Mouse (Mus musculus) lung, embryonic 16.5 days (tissue): ENCODE measurements at regions not wholly inside any gene's neighbourhood (a gene's known extent, or its start where the extent isn't known, plus 50 kb on each side); places are given as distances from the start of the nearest gene placed in this dataset.
A peak's percentile ranks its signal among the peaks of the same experiment; 100 is the strongest.

ENCODE experiments used
- ATAC-seq: fragments of 200-750 bp; cut with Nextera tagmentation; 2 replicates; pipeline ENCODE4 v1.8.0; 2017; ENCODE audit warnings: low read depth, mild to moderate bottlenecking, moderate library complexity
- H3K27ac ChIP-seq: fragments of 300-500 bp; sonication (generic); 2 replicates; pipeline ENCODE4 v1.5.1; 2014; ENCODE audit warnings: mild to moderate bottlenecking, control low read depth, low read length
- H3K27me3 ChIP-seq: fragments of 300-500 bp; sonication (generic); 2 replicates; pipeline ENCODE4 v1.6.1; 2014; ENCODE audit warnings: low read depth, low read length, mixed read lengths; ENCODE audit not compliant: control insufficient read depth, insufficient read depth
- H3K36me3 ChIP-seq: fragments of 300-500 bp; sonication (generic); 2 replicates; pipeline ENCODE4 v1.6.1; 2014; ENCODE audit warnings: low read length; ENCODE audit not compliant: control insufficient read depth, insufficient read depth
- H3K4me1 ChIP-seq: fragments of 300-500 bp; sonication (generic); replicated peaks from 2 replicates; pipeline ENCODE4 v1.6.1; 2014; ENCODE audit warnings: low read length, mixed read lengths; ENCODE audit not compliant: control insufficient read depth, insufficient read depth
- H3K4me2 ChIP-seq: fragments of 300-500 bp; sonication (generic); 2 replicates; pipeline ENCODE4 v1.6.1; 2014; ENCODE audit warnings: low read depth, low read length, control low read depth
- H3K4me3 ChIP-seq: fragments of 300-500 bp; sonication (generic); 2 replicates; pipeline ENCODE4 v1.5.1; 2014; ENCODE audit warnings: mild to moderate bottlenecking, low read length, control low read depth
- H3K9ac ChIP-seq: fragments of 300-500 bp; sonication (generic); 2 replicates; pipeline ENCODE4 v1.6.1; 2014; ENCODE audit warnings: low read length, control low read depth
- H3K9me3 ChIP-seq: fragments of 300-500 bp; sonication (generic); 2 replicates; pipeline ENCODE4 v1.6.1; 2016; ENCODE audit warnings: low read length; ENCODE audit not compliant: control insufficient read depth
- WGBS: fragments of 180-500 bp; shearing (Covaris S2); extraction: QIAGEN DNeasy Blood & Tissue Kit; methylation state at CpG from one replicate; pipeline ENCODE4 v1.1.7; 2014; 5-methylcytosine and 5-hydroxymethylcytosine counted together

GRCm38 (mm10) chr13:99847531-99847930 is 53.4 kb downstream of the Cartpt start:
- no peak overlapping the region for H3K9ac ChIP-seq
- WGBS = 31% methylated on average over 13 of the region's 13 CpGs
- no peaks in the 10 kb centered on the region for H3K9me3 ChIP-seq
- H3K4me2 ChIP-seq = no peak overlapping the region
- peaks cover 2% of the 10 kb centered on the region; the same call in 1 of the 2 replicates for H3K4me1 ChIP-seq
- no peaks in the 10 kb centered on the region for H3K27me3 ChIP-seq
- H3K4me3 ChIP-seq = no peak overlapping the region
- ATAC-seq = no peak
- H3K36me3 ChIP-seq = no peaks in the 10 kb centered on the region
- no peak overlapping the region for H3K27ac ChIP-seq

- Histone ChIP-seq H3K27me3 (no peaks in the 10 kb centered on the region), H3K4me1 (0 out of 2 replicates have a peak, but pooled peaks cover 2% of the 10 kb centered on the region), H3K9ac (no peak overlapping the region), H3K36me3 (no peaks in the 10 kb centered on the region), H3K27ac (no peak overlapping the region), H3K4me3 (no peak overlapping the region), H3K9me3 (no peaks in the 10 kb centered on the region), H3K4me2 (no peak overlapping the region)
- 24% methylated on average over 9 of the region's 9 CpGs for WGBS
- 0 out of 2 replicates have a peak, but pooled peaks have one; percentile 64 for ATAC-seq
Measured at GRCm38 (mm10) chr13:99842626-99843025, 58.3 kb downstream of the Cartpt start.

GRCm38 (mm10) chr13:99839446-99839845 is 61.4 kb downstream of the Cartpt start:
- no peak for ATAC-seq
- Histone ChIP-seq H3K4me2 (no peak overlapping the region), H3K27me3 (no peaks in the 10 kb centered on the region), H3K36me3 (no peaks in the 10 kb centered on the region), H3K9me3 (no peaks in the 10 kb centered on the region), H3K4me3 (no peak overlapping the region), H3K4me1 (0 out of 2 replicates have a peak, but pooled peaks cover 2% of the 10 kb centered on the region), H3K9ac (no peak overlapping the region), H3K27ac (no peak overlapping the region)
- WGBS = 40% methylated on average over 9 of the region's 9 CpGs

GRCm38 (mm10) chr13:99837772-99838425 is 63.0 kb downstream of the Cartpt start:
- Histone ChIP-seq H3K36me3 (no peaks in the 10 kb centered on the region), H3K27ac (no peak overlapping the region), H3K9me3 (peaks cover 3% of the 10 kb centered on the region; the same call in 1 of the 2 replicates), H3K4me2 (no peak overlapping the region), H3K9ac (no peak overlapping the region), H3K4me1 (0 out of 2 replicates have a peak, but pooled peaks cover 2% of the 10 kb centered on the region), H3K4me3 (no peak overlapping the region), H3K27me3 (no peaks in the 10 kb centered on the region)
- ATAC-seq = peak; percentile 70
- 34% methylated on average over 11 of the region's 11 CpGs for WGBS

GRCm38 (mm10) chr13:99837180-99837579 is 63.7 kb downstream of the Cartpt start:
- Histone ChIP-seq H3K4me3 (no peak overlapping the region), H3K27ac (no peak overlapping the region), H3K9me3 (peaks cover 3% of the 10 kb centered on the region; the same call in 1 of the 2 replicates), H3K27me3 (no peaks in the 10 kb centered on the region), H3K4me1 (0 out of 2 replicates have a peak, but pooled peaks cover 2% of the 10 kb centered on the region), H3K36me3 (no peaks in the 10 kb centered on the region), H3K4me2 (no peak overlapping the region), H3K9ac (no peak overlapping the region)
- no peak for ATAC-seq
- 73% methylated on average over 6 of the region's 6 CpGs for WGBS

- Histone ChIP-seq H3K27ac (no peak overlapping the region), H3K9ac (no peak overlapping the region), H3K36me3 (no peaks in the 10 kb centered on the region), H3K9me3 (peaks cover 3% of the 10 kb centered on the region; the same call in 1 of the 2 replicates), H3K4me2 (no peak overlapping the region), H3K27me3 (no peaks in the 10 kb centered on the region), H3K4me1 (0 out of 2 replicates have a peak, but pooled peaks cover 2% of the 10 kb centered on the region), H3K4me3 (no peak overlapping the region)
- WGBS = 80% methylated on average over 5 of the region's 5 CpGs
- no peak for ATAC-seq
Measured at GRCm38 (mm10) chr13:99836586-99836985, 64.3 kb downstream of the Cartpt start.

- Histone ChIP-seq H3K4me2 (no peak overlapping the region), H3K27me3 (no peaks in the 10 kb centered on the region), H3K36me3 (no peaks in the 10 kb centered on the region), H3K27ac (no peak overlapping the region), H3K4me1 (0 out of 2 replicates have a peak, but pooled peaks cover 2% of the 10 kb centered on the region), H3K9ac (no peak overlapping the region), H3K9me3 (peaks cover 3% of the 10 kb centered on the region; the same call in 1 of the 2 replicates), H3K4me3 (no peak overlapping the region)
- no peak for ATAC-seq
- WGBS = 83% methylated on average over 8 of the region's 8 CpGs
Measured at GRCm38 (mm10) chr13:99835518-99835917, 65.4 kb downstream of the Cartpt start.

- no peak for ATAC-seq
- Histone ChIP-seq H3K4me3 (no peak overlapping the region), H3K9ac (no peak overlapping the region), H3K36me3 (no peaks in the 10 kb centered on the region), H3K4me1 (no peaks in the 10 kb centered on the region), H3K27ac (no peak overlapping the region), H3K9me3 (peaks cover 3% of the 10 kb centered on the region; the same call in 1 of the 2 replicates), H3K4me2 (no peak overlapping the region), H3K27me3 (no peaks in the 10 kb centered on the region)
- WGBS = 82% methylated on average over 7 of the region's 7 CpGs
Measured at GRCm38 (mm10) chr13:99830080-99830724, 70.7 kb downstream of the Cartpt start.

- Histone ChIP-seq H3K4me1 (no peaks in the 10 kb centered on the region), H3K36me3 (no peaks in the 10 kb centered on the region), H3K27me3 (no peaks in the 10 kb centered on the region), H3K4me3 (no peak overlapping the region), H3K4me2 (no peak overlapping the region), H3K27ac (no peak overlapping the region), H3K9me3 (no peaks in the 10 kb centered on the region), H3K9ac (no peak overlapping the region)
- ATAC-seq = no peak
- 73% methylated on average over 7 of the region's 7 CpGs for WGBS
Measured at GRCm38 (mm10) chr13:99827573-99827972, 73.3 kb downstream of the Cartpt start.
